Mouse (Mus musculus): ENCODE results near the gene Snap91.

Gene Snap91

DNA sequence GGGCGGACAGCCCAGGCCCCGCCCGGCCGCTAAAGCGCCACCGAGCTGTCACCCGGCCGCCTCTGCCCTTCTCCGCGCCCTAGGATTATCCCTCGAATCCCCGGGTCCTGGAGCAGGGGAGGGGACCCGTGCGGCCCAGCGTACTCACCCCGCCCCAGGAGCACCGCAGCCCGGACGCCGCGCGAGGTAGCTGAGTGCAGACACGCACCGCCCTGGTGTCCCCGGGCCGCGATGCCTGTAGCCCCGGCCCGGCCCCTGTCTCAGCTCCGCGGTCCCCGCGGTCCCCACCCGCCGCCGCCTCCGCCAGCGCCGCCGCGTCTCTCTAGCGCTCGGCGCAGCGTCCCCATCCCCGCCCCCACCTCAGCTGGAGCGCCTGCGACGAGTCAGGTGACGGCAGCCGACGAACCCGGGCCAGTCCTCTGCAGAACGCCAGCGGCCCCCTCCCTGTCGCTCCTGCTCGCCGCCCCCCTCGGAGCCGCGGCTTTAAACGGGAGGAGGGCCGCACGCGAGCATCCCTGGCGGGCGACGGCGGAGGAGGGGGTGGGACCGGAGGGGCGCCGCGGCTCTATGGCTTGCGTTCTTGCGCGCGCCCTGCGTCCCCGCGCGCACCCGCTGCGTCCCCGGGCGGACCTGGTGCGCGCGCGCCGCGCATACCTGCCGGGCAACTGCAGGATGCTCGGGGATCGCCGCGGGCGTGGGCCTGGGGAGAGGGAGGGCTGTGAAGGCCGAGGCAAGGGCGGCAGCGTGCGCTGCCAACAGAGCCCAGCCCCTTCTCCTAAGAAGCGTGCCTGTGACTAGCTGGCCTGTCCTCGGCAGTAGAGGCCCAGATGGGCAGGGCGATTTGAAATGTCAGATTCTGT lies at the start of gene Snap91:
Gene Snap91 (minus strand): TSS at position 542 of the 860 bp plus-strand sequence.
- DNase-seq (ENCODE audit: low read depth, low spot score) = peak; percentile 3

DNA sequence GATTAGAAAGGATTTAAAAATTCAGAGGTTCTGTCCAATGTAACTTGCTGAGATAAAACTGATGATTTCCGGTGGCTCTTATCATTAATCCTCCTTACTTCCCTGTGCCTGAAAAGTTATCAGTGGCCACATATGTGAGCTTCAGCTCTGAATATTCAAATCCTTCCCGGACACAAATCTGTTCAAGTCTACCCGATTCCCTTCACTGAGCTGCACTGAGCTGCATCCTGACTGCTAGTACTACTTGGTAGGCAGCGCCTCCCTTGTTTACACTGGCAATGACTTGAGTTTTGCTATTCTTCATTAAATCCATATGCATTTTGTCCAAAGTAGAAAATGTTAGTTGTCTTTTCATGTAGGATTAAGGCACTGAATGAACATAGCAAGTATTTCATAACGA lies 46.1 kb upstream of the Snap91 start:
- DNase-seq (ENCODE audit: low read depth, low spot score) = no peak

DNA sequence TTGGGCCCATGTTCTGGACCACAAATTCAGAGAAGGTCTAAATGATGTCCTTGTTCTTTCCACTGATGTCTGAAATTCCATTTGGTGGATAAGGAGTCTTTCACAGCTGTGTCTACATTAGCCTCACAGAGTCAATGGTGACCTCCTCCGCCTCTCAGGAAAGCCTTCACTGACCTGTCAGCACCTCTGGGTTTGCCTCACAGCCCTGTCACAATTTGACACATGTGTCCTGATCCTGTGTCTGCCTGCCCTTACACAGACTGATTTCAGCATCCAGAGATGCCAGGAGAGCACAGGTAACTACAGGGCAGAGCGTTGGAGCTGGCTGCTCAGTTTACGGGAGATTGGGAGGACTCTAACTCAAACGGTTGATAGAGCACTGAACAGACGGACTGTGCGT lies 45.2 kb upstream of the Snap91 start:
- no peak for DNase-seq (ENCODE audit: low read depth, low spot score)

DNA sequence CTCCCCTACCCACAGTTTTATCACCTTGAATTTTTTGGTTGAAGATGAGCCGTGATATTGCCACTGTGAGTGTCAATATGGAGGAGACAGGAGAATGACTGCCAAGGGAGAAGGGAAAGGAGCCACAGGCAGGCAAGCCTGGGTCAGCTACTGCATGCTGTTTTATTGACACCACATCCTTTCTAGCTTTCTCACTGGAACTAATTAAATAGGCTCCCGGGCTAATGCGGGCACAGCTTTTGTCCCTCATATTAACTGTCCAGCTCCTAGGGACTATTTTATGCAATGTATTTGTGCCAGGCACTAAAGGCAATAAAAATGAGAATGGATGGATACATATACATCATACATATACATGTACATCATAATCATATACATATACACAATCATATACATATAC lies 42.0 kb upstream of the Snap91 start:
- DNase-seq (ENCODE audit: low read depth, low spot score) = no peak

DNA sequence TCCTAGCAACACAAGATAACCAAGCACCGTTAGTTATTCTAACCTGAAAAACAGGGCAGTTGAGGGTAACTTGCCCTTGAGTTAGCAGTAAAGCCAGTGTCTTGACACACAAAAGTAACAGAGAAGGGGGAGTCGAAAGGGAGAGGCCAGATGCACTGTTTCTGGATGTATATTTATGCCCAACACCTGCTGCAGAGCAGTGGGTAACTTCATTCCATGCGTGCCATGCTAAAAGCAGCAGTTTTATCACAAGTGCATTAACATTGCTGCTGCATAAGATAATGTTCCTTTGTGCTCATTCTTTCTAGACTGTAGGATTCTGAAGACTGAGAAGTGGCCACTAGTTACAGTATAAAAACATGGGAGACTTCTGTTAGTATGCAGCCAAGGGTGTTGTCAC lies 36.1 kb upstream of the Snap91 start:
- DNase-seq (ENCODE audit: low read depth, low spot score) = no peak

DNA sequence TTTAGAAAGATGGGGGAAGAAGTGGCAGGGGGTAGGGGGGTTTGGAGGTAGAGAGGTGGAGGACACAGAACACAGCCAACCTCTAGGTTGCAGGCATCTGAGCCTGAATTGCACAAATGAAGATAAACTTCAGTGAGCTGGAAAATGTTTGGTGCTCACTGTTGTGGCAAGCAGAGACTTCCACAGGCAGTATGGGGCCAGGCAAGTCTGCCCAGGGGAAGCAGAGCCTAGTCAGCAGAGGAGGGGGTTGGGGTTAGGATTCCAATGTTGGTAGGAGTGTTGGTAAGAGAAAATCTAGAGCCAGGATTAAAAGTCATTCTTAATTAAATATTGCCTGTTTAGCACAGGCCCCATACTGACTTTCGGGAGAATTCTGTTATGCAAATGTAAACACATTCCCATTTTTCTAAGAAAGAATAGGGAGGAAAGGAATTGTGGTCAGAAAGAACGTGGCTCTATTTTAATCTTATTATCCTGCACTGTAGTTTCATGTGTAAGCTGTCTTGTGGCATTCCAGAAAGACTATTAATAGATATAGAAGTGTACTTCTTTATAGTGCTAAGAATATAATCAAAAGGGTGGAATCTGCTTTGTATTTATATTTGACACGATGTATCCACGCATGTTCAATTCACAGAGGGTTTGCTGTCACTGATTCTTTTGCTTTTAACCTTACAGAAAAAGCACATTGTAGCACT lies 19.2 kb upstream of the Snap91 start:
- no peak for DNase-seq (ENCODE audit: low read depth, low spot score)

DNA sequence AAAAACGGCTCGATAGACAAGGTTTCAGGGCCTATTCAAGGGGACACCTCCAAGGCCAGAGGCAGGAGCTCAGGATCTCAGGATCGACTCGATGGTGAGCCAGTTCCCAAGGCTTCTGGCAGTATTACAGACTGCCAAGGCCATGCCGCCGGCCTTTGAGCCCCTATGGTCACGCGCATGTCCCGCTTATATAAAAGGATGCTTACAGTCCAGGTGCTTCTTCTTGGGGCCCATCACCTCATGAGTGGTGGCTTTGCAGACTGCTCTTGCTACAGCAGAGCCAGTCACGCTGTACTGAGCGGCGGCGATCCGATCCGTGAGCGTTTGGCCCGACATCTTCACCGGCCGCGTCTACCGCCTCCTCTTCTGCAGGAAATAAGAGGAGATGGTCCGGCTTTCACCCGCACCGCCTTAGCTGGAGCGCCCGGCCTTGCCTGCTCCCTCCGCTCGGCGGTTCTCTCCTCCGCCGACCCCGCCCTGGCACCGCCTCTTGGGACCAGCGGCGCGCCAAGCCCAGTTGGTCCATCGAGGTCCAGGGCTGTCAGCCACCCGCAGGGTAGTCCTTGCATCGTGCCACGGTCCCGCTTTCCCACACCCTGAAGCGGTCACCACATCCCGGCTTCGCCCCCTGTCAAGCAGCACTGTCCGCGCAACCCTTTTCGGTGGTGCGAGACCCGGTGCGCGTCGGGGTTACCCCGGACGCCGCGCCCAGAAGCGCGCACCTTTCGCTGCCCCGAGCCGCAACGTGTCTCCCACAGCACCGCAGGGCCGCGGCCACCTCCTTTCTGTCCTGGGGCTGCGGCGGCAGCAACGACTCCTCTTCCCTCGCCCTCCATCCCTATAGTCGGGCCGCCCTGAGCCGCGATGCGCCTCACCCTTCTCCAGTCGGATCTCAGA lies 990 bp downstream of the Snap91 start:
- no peak for DNase-seq (ENCODE audit: low read depth, low spot score)

DNA sequence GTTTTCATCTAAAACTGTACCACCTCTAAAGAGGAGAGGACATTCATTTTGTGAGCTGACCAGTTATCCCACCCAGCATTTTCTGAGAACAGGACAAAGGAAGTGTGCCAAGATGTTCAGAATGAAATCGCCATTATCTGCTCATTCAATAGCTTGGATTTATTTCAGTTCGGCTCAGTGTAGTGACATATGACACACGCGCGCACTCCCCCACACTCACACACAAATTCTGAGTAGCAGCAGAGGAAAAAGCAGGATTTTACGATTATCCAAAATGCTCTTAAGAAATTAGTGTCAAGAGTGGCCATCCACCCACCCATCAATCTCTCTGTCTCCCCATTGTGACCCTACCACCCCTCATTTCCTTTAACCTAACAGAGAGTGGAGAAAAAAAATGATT lies 1.7 kb downstream of the Snap91 start:
- no peak for DNase-seq (ENCODE audit: low read depth, low spot score)

DNA sequence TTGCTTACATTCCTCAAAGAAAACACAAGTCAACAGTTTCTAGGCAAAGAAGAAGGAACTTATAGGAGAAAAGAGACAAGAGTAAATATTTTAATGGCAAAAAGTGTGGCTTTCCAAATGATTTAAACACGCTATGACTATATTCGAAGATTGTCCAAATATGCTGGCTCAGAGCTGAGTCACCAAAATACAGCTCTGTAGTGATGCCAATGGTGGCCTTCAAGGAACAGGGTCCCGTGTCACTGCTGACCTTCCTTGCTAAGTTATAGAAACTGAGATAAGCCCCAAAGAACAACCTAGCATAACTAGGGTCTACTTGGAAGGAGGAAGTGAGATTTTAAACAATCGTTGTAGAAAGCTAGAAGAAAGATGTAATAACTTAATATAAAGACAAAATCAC lies 6.8 kb downstream of the Snap91 start:
- DNase-seq (ENCODE audit: low read depth, low spot score) = no peak

DNA sequence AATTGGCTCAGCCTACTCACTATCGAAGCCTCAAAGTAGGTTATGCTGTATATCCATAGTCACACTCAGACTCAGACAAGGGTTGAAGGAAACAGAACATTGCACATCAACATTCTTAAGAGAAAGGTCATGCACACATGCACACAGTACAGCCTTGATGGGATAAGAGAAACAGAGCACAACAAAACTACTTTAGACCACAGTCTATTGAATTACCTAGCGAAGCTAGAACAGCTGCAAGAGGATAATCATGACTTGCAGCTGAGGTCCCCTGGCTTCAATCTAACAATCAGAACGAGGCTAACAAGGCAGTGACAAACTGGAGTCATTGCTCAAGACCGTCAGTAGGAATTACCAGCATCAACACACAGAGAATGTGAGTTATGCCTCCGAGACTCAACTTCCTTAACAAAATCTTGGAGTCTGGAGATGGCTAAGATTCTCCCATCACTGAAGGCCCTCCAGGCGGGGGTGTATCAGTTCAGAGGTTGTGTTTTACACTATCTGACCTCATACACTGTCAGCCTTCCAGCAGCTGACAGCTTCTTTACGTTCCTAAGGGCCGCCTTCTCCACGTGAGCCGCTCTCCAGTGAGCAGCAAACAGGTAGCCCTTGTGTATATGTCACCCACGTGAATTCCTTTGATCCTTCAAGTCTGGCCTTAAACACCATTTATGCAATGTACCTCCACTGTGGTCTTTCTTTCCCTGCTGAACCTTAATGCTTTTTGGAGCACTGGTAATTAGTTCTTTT lies 10.7 kb downstream of the Snap91 start:
- DNase-seq (ENCODE audit: low read depth, low spot score) = no peak

DNA sequence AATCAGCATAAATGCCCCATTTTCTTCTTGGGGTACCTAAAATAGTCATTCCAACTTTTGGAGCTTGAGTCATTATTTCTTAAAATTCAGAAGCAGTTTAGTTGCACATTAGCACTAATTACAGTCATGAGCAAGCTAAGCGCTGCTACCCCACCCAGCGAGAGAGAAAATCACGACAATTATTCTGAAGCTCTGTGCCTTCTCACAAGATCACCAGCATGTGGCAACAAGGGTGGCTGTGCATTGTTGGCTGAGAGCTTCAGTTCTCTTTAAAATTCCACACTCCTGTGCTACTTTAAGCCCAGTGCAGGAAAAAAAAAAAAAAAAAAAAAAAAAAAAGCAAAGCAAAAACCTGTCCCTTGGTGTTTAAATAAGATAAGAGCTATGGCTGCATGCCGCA lies 22.4 kb downstream of the Snap91 start:
- no peak for DNase-seq (ENCODE audit: low read depth, low spot score)

DNA sequence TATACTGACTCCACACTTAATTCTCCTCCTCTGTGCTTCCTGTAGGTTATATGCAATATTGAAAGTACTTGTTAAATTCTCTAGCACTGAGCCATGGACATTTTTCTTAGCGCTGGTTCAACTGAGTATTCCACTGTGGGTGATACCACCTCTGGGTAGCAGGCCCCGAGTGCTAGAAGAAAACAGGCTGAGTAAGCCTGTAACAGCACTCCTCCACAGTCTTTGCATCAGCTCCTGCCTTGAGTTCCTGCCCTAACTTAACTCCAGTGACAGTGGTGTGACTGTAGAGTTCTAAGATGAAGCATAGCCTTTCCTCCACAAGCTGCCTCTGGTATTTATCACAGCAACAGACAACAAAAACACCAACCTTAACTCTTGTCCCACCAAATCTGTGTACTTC lies 22.8 kb downstream of the Snap91 start:
- no peak for DNase-seq (ENCODE audit: low read depth, low spot score)

DNA sequence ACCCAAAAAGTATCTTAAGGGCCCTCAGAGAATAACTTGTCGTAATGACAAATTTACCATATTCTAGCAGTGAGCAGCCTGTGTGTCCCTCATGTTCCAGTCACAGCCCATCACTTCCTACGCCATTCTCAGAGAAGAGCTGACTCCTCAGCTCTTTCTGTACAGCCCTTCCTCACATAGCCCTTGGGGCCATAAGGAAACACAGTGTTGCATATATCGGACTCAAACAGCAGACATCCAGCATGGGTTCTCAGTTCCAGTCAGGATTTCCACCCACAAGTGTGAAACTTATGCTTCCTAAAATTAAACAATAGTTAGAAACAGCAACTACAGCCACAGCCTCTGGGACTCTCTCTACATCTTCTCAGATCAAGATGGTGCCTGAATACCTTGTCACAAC lies 27.6 kb downstream of the Snap91 start:
- DNase-seq (ENCODE audit: low read depth, low spot score) = no peak

DNA sequence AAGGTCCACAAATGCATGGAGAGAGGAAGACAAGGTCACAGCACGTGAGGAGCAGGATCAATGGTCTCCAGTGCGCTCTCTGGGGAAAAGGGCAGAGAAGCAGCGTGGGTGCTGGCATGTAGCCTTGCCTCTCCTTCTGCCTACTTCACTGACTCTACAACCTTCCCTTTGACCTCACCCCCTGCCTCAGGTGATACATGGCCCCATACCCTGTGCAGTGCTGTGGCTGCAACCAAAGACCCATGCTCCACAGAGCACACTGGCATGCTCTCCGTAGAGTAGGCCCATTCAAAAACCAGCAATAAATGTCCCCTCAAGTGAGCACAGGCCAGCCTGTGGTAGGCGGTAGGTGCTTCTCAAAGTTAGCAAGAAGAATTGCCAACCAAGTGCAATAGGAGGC lies 28.8 kb downstream of the Snap91 start:
- no peak for DNase-seq (ENCODE audit: low read depth, low spot score)

DNA sequence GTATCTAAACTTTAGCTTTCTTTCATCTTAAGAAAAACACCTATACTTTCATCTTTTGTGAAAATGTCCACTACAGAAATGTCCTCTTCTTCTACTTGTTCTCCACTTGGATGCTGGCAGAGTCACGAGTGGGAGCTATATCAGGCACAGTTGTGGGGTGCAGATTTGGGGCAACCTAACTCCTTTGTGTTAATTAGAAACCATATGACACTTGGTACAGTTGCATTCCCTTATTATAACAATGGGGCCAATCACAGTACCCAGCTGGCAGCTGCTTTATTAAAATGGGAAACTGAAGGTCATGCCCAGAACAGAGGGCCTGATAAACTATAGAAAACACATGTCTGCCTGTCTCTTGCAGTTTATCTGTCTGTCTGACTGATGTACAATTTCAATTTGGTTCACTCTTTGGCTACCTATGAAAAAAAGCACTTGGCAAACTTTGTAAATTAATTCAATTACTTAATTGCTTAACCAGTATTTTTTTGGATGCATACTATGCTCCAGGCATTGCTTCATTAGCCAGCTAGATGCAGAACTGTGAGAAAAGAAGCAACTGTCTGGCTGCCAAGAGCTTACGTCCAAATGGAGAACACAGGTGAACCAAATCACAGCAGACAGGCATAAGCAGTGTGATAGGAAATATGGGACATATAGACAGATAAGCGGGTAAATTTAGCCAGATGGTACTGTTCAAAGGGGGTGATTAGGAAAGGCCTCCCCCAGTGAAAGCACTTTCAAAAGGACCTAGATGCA lies 29.8 kb downstream of the Snap91 start:
- DNase-seq (ENCODE audit: low read depth, low spot score) = no peak

DNA sequence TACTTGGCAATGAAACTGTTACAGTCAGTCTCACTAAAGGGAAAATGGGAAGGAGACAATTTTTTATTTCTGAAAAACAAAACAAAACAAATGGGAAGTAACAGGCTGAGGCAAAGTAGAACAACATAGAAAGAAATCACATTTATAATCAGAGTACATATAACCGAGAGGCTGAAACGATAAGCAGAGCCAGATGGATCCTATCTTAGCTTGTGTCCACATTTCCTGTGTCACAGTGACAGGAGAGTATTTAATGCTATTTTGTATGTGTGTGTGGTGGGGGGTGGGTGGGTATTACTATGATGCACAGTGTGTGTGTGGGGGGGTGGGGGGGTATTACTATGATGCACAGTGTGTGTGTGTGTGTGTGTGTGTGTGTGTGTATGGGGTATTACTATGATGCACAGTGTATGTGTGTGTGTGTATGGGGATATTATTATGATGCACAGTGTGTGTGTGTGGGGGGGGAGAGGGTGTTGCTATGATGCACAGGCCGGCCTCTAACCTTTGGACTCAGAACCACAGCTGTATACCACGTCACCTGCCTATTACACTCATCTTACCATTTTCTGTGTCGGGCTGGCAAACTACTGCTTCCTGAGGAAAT lies 36.6 kb downstream of the Snap91 start:
- DNase-seq (ENCODE audit: low read depth, low spot score) = no peak

DNA sequence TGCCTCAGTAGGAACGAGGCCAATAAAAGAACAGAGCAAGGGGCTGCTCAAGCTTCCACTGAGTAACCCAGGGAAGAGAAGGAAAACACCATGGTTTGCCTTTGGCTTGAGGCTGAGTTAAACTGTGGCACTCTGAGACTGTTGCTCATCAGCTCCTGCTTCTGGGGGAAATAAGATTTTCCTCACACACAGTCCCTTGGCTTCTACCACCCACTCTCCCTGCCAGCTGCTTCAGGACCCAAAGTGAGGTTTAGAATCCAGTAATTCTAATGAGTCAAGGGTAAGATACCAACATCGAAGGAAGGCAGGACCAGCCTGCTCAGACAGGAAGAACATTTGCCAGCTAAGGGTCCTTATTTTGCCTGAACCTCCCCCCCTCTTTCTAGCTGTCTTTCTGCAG lies 50.7 kb downstream of the Snap91 start:
- DNase-seq (ENCODE audit: low read depth, low spot score) = no peak

DNA sequence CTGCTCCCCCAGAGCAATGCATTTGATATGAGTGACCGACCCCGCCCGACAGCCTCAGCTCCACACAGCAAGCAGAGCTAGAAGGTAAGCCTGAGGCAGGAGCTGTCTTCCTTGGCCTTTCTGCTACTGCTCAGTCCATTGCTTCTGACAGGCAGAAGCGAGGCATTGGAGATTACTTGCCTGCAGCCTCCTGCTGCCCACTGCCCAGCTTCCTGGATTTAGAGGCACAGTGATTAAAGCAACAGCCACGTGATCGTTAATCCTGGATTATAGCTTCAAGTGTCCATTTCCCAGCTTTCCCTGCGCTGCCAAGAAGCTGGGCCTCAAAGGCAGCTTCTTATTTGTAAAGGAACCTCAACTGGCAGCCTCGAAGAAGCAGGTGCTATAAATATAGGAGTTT lies 51.4 kb downstream of the Snap91 start:
- DNase-seq (ENCODE audit: low read depth, low spot score) = no peak

DNA sequence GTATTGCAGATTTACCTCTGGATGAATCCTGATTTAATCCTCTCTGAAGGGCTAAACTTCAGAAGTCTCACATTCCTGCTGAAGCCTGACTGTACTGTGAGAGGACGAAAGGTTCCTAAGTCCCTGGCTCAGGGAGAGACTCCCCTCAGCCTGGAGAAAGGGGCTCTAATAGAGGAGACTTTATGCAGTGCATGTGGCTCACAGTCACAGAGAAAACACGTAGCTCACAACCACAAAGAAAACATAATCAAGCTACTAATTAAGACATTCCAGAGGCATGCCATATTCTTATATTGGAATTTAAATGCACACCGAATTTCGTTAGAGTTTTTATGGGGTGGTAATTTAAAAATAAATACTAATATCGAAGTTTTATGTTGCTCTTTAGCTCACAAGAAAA lies 61.1 kb downstream of the Snap91 start:
- no peak for DNase-seq (ENCODE audit: low read depth, low spot score)

DNA sequence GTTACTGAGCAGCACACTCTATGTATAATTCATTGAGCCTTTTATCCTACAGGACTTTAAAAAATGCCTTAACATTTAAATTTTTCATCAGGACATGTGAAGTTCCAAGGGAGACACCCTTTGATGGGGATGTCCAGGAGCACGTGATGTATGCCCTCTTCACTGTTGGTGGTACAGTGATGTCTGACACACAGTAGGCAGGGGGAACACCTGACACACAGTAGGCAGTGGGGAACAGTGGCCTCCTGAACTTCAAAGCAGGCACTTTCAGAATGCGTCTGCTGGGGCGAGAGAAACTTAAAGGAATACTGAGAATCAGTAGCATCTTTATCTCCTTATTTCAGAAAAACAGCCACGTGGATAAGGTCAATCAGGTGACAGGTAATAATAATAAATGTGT lies 62.8 kb downstream of the Snap91 start:
- no peak for DNase-seq (ENCODE audit: low read depth, low spot score)
